Mouse (Mus musculus): ENCODE results near the gene Nkapl.

Gene Nkapl

DNA sequence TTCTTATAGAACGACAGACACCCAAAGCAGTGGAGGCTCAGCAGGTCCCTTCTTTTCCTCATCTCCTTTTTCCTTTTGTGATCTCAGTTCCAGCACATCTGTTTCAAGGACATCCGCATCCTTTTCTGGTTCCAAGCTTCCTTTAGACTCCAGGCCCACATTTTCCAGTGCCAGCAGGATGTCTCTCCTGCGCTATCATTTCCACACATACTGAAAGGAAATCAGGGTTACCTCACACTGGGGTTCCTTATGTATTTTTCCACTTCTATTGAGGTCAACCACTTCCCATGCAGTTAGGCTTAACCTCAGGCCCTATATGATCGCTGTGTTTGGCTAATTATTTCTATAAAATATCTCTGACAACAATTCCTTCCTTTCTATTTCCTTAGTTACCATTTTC lies 32.8 kb downstream of the Nkapl start:
- DNase-seq (ENCODE audit: inconsistent age in 2 of 2, low spot score in 1 of 2) = no peak

GRCm38 (mm10) chr13:21427631-21428030 lies 40.7 kb downstream of the Nkapl start:
- DNase-seq (ENCODE audit: inconsistent age in 2 of 2, low spot score in 1 of 2) = peak in 1 of 2 experiments; percentile 55

DNA sequence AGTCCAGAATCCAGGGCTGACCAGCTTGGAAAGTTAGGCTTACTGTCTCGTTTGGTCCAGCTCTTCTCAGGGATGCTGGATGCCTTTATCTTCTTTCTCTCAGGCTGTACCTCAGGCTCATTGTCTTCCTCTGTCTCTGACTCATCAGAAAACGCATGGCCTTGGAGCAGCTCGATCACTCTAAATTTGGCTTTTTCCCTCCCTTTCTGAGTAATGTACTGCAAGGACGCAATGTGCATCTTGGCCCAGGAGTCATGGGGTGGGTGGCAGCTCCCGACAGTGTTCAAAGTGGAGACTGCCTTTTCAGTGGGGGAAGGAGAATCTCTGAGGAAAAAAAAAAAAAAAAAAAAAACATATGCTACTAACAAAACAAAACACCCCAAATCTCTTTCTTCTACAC lies 45.0 kb downstream of the Nkapl start:
- peak; percentile 76 to 84 for DNase-seq (ENCODE audit: inconsistent age in 2 of 2, low spot score in 1 of 2)

DNA sequence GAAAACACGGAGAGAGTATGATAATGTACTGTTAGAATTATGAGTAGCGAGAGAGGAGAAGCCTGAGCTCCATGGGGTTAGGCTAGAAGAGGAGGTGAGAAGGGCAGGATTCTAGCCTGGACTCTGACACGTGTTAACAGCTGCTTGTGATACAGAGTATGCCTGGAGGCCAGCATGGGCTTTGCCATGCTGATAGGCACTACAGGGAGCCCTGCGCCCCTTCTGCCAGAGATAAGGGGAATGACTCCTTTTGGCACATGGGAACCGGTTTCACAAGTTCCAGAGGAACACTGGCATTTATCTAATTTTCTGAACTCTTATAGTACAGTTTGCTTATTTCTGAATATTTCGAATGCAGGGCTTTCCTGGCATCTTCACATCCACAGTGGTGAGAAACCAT lies 49.4 kb downstream of the Nkapl start:
- DNase-seq (ENCODE audit: inconsistent age in 2 of 2, low spot score in 1 of 2) = no peak

DNA sequence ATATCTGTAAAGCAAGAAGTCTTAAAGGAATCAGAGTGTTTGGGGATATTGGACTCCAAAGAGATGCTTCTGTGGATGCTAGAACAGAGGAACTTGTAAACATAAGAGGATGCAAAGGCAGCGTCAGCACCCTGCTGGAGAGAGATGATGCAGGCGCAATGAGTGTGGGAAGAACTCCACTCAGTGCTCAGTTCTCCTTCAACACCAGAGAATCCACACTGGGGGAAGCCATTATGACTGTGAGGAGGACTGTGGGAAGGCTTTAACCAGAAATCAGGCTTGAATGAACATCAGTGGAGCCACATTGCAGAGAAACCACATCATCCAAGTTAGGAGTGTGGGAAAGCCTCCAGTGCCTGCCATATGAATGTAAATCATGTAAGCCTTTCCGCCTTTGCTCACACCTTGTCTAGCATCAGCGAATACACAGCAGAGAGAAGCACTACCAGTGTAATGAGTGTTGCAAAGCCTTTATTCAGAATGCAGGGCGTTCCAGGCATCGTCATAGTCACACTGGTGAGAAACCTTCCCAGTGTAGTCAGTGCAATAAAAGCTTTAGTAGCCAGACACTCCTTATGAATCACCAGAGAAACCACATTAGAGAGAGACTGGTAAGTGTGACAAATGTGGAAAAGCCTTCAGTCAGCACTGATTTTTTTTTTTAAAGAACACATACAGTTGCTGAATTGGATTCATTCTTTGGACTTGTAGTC lies 50.9 kb downstream of the Nkapl start:
- peak in 1 of 2 experiments; percentile 55 for DNase-seq (ENCODE audit: inconsistent age in 2 of 2, low spot score in 1 of 2)
